Mouse (Mus musculus) liver, postnatal 0 days (tissue): ENCODE data around the gene Bcr. TPM values are rescaled to one million over a fixed set of nuclear protein-coding genes. Genes with fewer than 3 reads are reported as not detected.

Experiments
- ATAC-seq: fragments of 200-750 bp; cut with Nextera tagmentation; 2 replicates; pipeline ENCODE4 v1.8.0; 2017; ENCODE audit warnings: mild to moderate bottlenecking, moderate library complexity
- DNase-seq: peaks from one replicate; pipeline ENCODE4 v3.0.0-alpha.2; 2016
- H3K27ac ChIP-seq: fragments of 300-500 bp; sonication (generic); 2 replicates; pipeline ENCODE4 v1.5.1; 2014; ENCODE audit warnings: antibody characterized with exemption, moderate library complexity, mild to moderate bottlenecking, low read depth
- H3K27me3 ChIP-seq: fragments of 300-500 bp; sonication (generic); 2 replicates; pipeline ENCODE4 v1.6.1; 2014; ENCODE audit warnings: low read length, control low read depth, mixed read lengths; ENCODE audit not compliant: insufficient read depth
- H3K36me3 ChIP-seq: fragments of 300-500 bp; sonication (generic); replicated peaks from 2 replicates; pipeline ENCODE4 v1.6.1; 2014; ENCODE audit warnings: mild to moderate bottlenecking, control low read depth, low read length, moderate library complexity, mixed read lengths; ENCODE audit not compliant: insufficient read depth
- H3K4me1 ChIP-seq: fragments of 300-500 bp; sonication (generic); 2 replicates; pipeline ENCODE4 v1.6.1; 2014; ENCODE audit warnings: antibody characterized with exemption, mild to moderate bottlenecking, control low read depth; ENCODE audit not compliant: insufficient read depth
- H3K4me2 ChIP-seq: fragments of 300-500 bp; sonication (generic); 2 replicates; pipeline ENCODE4 v1.6.1; 2014; ENCODE audit warnings: low read depth, mild to moderate bottlenecking, low read length, moderate library complexity, mixed read lengths
- H3K4me3 ChIP-seq: fragments of 300-500 bp; sonication (generic); 2 replicates; pipeline ENCODE4 v1.5.1; 2014; ENCODE audit warnings: low read depth, low read length
- H3K9ac ChIP-seq: fragments of 300-500 bp; sonication (generic); replicated peaks from 2 replicates; pipeline ENCODE4 v1.6.1; 2014; ENCODE audit warnings: mild to moderate bottlenecking, moderate library complexity
- H3K9me3 ChIP-seq: fragments of 300-500 bp; sonication (generic); 2 replicates; pipeline ENCODE4 v1.6.1; 2016; ENCODE audit warnings: mild to moderate bottlenecking, control low read depth, low read length, mixed read lengths
- CTCF ChIP-seq: sonication (generic); IDR thresholded peaks from 2 replicates; pipeline ENCODE4 v1.5.1; 2016; ENCODE audit warnings: antibody characterized with exemption, low read depth
- EP300 ChIP-seq: IDR thresholded peaks from 2 replicates; pipeline ENCODE4 v1.6.1; 2016; ENCODE audit warnings: antibody characterized with exemption, low read depth, mild to moderate bottlenecking
- WGBS: fragments of 180-500 bp; shearing (Covaris S2); extraction: QIAGEN DNeasy Blood & Tissue Kit; methylation state at CpG from one replicate; pipeline ENCODE4 v1.1.7; 2014; ENCODE audit not compliant: insufficient replicate concordance; 5-methylcytosine and 5-hydroxymethylcytosine counted together
- polyA plus RNA-seq: library from polyadenylated mRNA; unstranded; fragments of >200 nt; fragmentation: Nextera tagmentation; extraction: Ambion mirVana; gene quantifications from 2 replicates; pipeline ENCODE4 v1.2.1, GENCODE M21; 2015

Gene Bcr
- polyA plus RNA-seq, 1 experiment from 2014 or later: 3.4 TPM

DNA sequence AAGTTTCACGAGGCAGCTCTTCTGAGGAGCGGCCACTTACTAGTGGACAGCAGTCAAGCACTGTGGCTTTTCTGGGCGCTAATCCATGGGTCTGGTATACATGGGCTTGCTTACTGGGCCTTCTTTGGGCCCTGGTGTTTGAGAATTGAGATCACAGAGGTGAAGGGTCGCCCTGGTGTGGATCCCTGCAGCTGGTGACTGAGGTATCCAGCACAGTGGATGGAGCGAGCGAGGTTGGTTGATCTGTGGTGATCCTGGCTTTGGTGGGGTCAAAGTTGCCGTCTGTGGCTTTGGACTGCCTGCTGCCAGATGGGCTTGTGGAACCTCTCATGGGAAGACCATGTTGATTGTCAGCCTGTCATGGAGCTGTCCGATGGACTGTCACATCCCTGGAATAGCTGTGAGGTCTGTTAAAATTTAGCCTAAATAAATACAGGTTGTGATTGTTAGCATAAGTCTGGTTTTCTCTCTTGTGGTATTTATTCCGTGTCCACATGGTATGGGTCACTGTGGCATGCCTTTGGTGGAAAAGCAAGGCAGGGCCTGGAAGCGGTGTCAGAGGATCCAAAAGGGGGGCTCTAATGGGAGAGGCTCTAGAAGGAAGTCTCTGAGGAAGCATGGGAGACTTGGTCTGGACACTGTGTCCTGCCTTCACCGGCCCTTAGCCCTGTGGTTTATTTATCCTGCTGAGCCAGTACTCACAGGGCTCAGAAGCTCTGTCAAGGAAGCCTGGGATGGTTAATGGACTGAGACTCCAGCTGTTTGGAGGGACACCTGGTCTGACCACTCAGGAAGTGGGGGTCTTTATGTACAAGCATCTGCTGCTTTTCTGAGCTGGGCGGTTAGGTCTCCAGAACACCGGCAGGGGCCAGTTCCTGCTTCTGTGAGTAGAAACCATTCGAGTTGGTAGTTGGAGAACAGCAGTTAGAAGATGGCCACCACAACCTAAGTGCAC is 18.1 kb downstream of the Bcr start:
- Histone ChIP-seq H3K27me3 (no peaks in the 10 kb centered on the region), H3K4me2 (0 out of 2 replicates have a peak overlapping the region, but pooled peaks have one; percentile 22), H3K9ac (peak overlapping the region; percentile 30), H3K36me3 (no peaks in the 10 kb centered on the region), H3K27ac (peak overlapping the region; percentile 87), H3K4me1 (peaks cover 53% of the 10 kb centered on the region), H3K9me3 (no peaks in the 10 kb centered on the region), H3K4me3 (no peak overlapping the region)
- peak; percentile 79 for ATAC-seq
- 46% methylated on average over 14 of the region's 14 CpGs for WGBS
- DNase-seq: peak; percentile 37
- TF ChIP-seq EP300 (peak; percentile 41; the same call in 1 of the 2 replicates), CTCF (no peak)

DNA sequence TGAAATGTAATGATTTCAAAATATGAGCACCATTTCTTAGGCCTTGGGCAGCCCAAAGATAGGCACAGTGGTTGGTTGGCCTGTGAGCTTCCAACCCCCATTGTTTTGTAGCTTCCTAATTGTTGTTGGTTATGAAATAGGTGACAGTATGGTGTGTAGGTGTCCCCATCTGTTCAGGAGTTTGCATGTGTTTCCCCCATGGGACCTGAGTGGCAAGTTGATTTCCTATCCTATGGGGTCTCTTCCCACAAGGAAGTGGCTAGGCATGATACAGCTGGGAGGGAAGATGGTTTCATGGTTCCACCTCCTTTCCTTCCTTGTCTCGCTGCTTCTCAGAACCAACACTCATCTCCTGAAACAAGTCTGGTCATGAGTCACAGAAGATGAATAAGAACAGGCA is 24.9 kb downstream of the Bcr start:
- TF ChIP-seq EP300 (no peak), CTCF (no peak)
- no peak overlapping the region for H3K27ac ChIP-seq
- H3K9me3 ChIP-seq: no peaks in the 10 kb centered on the region
- no peaks in the 10 kb centered on the region for H3K4me1 ChIP-seq
- no peak overlapping the region for H3K9ac ChIP-seq
- no peak overlapping the region for H3K4me2 ChIP-seq
- no peaks in the 10 kb centered on the region for H3K27me3 ChIP-seq
- 79% methylated on average over 1 of the region's 1 CpGs for WGBS
- DNase-seq: no peak
- H3K36me3 ChIP-seq: no peaks in the 10 kb centered on the region; the same call in 1 of the 2 replicates
- H3K4me3 ChIP-seq: no peak overlapping the region
- ATAC-seq: no peak

- Histone ChIP-seq H3K36me3 (no peaks in the 10 kb centered on the region; the same call in 1 of the 2 replicates), H3K9me3 (no peaks in the 10 kb centered on the region), H3K4me3 (no peak overlapping the region), H3K27ac (no peak overlapping the region), H3K27me3 (no peaks in the 10 kb centered on the region), H3K9ac (no peak overlapping the region), H3K4me2 (no peak overlapping the region), H3K4me1 (no peaks in the 10 kb centered on the region; the same call in 1 of the 2 replicates)
- DNase-seq (no peak), ATAC-seq (no peak)
- TF ChIP-seq CTCF: no peak
- TF ChIP-seq EP300: no peak
- WGBS: 80% methylated on average over 4 of the region's 4 CpGs
Measured at GRCm38 (mm10) chr10:75088471-75088870, 28.1 kb downstream of the Bcr start.

GRCm38 (mm10) chr10:75091478-75092152 is 31.2 kb downstream of the Bcr start:
- Histone ChIP-seq H3K4me2 (no peak overlapping the region), H3K9ac (no peak overlapping the region), H3K36me3 (no peaks in the 10 kb centered on the region; the same call in 1 of the 2 replicates), H3K4me1 (peaks cover 2% of the 10 kb centered on the region), H3K27ac (no peak overlapping the region), H3K27me3 (no peaks in the 10 kb centered on the region), H3K4me3 (no peak overlapping the region), H3K9me3 (no peaks in the 10 kb centered on the region)
- no peak for DNase-seq
- no peak for TF ChIP-seq EP300
- WGBS: 72% methylated on average over 10 of the region's 10 CpGs
- no peak for ATAC-seq

- Histone ChIP-seq H3K9me3 (no peaks in the 10 kb centered on the region), H3K4me1 (peaks cover 18% of the 10 kb centered on the region), H3K36me3 (no peaks in the 10 kb centered on the region), H3K9ac (no peak overlapping the region), H3K4me3 (no peak overlapping the region), H3K27ac (no peak overlapping the region), H3K4me2 (no peak overlapping the region), H3K27me3 (no peaks in the 10 kb centered on the region)
- TF ChIP-seq EP300 (no peak), CTCF (no peak)
- DNase-seq (no peak), ATAC-seq (no peak)
- 67% methylated on average over 22 of the region's 22 CpGs for WGBS
Measured at GRCm38 (mm10) chr10:75093252-75093987, 33.0 kb downstream of the Bcr start.
